Mouse (Mus musculus) small intestine, adult 2 months (tissue): ENCODE measurements around the gene Stat6. TPM values are rescaled to one million over a fixed set of nuclear protein-coding genes. Genes with fewer than 3 reads are reported as not detected.
A peak's percentile ranks its signal among the peaks of the same experiment; 100 is the strongest.

Experiments used
- H3K27ac ChIP-seq: fragments of 200-500 bp; 2 replicates; pipeline ENCODE4 v1.5.1; 2012; ENCODE audit warnings: low read depth, low read length, control low read depth, inconsistent platforms; ENCODE audit not compliant: insufficient read depth
- H3K27me3 ChIP-seq: fragments of 200-500 bp; 2 replicates; pipeline ENCODE4 v1.6.1; 2012; ENCODE audit warnings: mild to moderate bottlenecking, moderate library complexity, low read length, inconsistent platforms; ENCODE audit not compliant: control insufficient read depth, insufficient read depth
- H3K36me3 ChIP-seq: fragments of 200-500 bp; 2 replicates; pipeline ENCODE4 v1.6.1; 2012; ENCODE audit warnings: mild to moderate bottlenecking, low read length, control low read depth, inconsistent platforms; ENCODE audit not compliant: control insufficient read depth, insufficient read depth
- H3K4me1 ChIP-seq: fragments of 200-500 bp; 2 replicates; pipeline ENCODE4 v1.6.1; 2012; ENCODE audit warnings: low read length, inconsistent platforms, mixed read lengths; ENCODE audit not compliant: control insufficient read depth, insufficient read depth, insufficient read length
- H3K4me3 ChIP-seq: fragments of 200-500 bp; 2 replicates; pipeline ENCODE4 v1.5.1; 2012; ENCODE audit warnings: low read depth, mild to moderate bottlenecking, control low read depth, inconsistent platforms, low read length, moderate library complexity
- CTCF ChIP-seq: fragments of 200-500 bp; IDR thresholded peaks from 2 replicates; pipeline ENCODE4 v1.5.1; 2012; ENCODE audit warnings: low read depth, mild to moderate bottlenecking, control low read depth, inconsistent platforms, low read length, moderate library complexity, mixed read lengths; ENCODE audit not compliant: insufficient replicate concordance, insufficient read length; ENCODE audit errors: extremely low read depth
- POLR2A ChIP-seq: fragments of 200-500 bp; IDR thresholded peaks from 2 replicates; pipeline ENCODE4 v1.6.1; 2012; ENCODE audit warnings: low read depth, mild to moderate bottlenecking, control low read depth, inconsistent platforms, low read length, moderate library complexity
- WGBS: fragments of 180-500 bp; shearing (Covaris S2); methylation state at CpG from one replicate; pipeline ENCODE4 v1.1.7; 2018; 5-methylcytosine and 5-hydroxymethylcytosine counted together
- polyA plus RNA-seq: library from polyadenylated mRNA; depleted of rRNA; stranded (reverse); fragments of >200 nt; gene quantifications from 2 replicates; pipeline ENCODE4 v1.2.3, GENCODE M21; 2012

Stat6 gene
- polyA plus RNA-seq, 1 experiment = 101 TPM

GRCm38 (mm10) chr10:127615591-127615990 lies 27.2 kb upstream of the Stat6 start:
- TF ChIP-seq CTCF (no peak), POLR2A (no peak)

GRCm38 (mm10) chr10:127616261-127616679 lies 26.5 kb upstream of the Stat6 start:
- Histone ChIP-seq H3K36me3 (peaks cover 6% of the 10 kb centered on the region), H3K27ac (peak overlapping the region; percentile 3; the same call in 1 of the 2 replicates), H3K27me3 (no peaks in the 10 kb centered on the region), H3K4me1 (peaks cover 40% of the 10 kb centered on the region), H3K4me3 (no peak overlapping the region)
- TF ChIP-seq CTCF (no peak), POLR2A (no peak)
- 80% methylated on average over 7 of the region's 7 CpGs for WGBS

More at GRCm38 (mm10) chr10:127615591-127615990, 27.2 kb upstream of the Stat6 start:
- Histone ChIP-seq H3K4me3 (no peak overlapping the region), H3K27me3 (no peaks in the 10 kb centered on the region), H3K36me3 (peaks cover 9% of the 10 kb centered on the region), H3K27ac (no peak overlapping the region), H3K4me1 (peaks cover 41% of the 10 kb centered on the region)
- 35% methylated on average over 3 of the region's 3 CpGs for WGBS

- Histone ChIP-seq H3K27me3 (no peaks in the 10 kb centered on the region), H3K4me3 (no peak overlapping the region), H3K36me3 (0 out of 2 replicates have a peak, but pooled peaks cover 2% of the 10 kb centered on the region), H3K27ac (no peak overlapping the region), H3K4me1 (peaks cover 32% of the 10 kb centered on the region)
- WGBS = 52% methylated on average over 4 of the region's 4 CpGs
- TF ChIP-seq CTCF (no peak), POLR2A (no peak)
These were observed 25.5 kb upstream of the Stat6 start for GRCm38 (mm10) chr10:127617294-127617693.

- Histone ChIP-seq H3K4me3 (no peak overlapping the region), H3K27ac (peak overlapping the region; percentile 69; the same call in 1 of the 2 replicates)
These were observed 24.6 kb upstream of the Stat6 start for GRCm38 (mm10) chr10:127618173-127618572.

GRCm38 (mm10) chr10:127619119-127619721 lies 23.6 kb upstream of the Stat6 start:
- Histone ChIP-seq H3K36me3 (no peaks in the 10 kb centered on the region), H3K27me3 (no peaks in the 10 kb centered on the region), H3K4me3 (peak overlapping the region; percentile 75), H3K27ac (peak overlapping the region; percentile 69), H3K4me1 (peaks cover 23% of the 10 kb centered on the region)
- no peak for TF ChIP-seq CTCF
- no peak for TF ChIP-seq POLR2A
- 18% methylated on average over 8 of the region's 8 CpGs for WGBS

More at GRCm38 (mm10) chr10:127618173-127618572, 24.6 kb upstream of the Stat6 start:
- Histone ChIP-seq H3K27me3 (no peaks in the 10 kb centered on the region), H3K4me1 (peaks cover 23% of the 10 kb centered on the region), H3K36me3 (0 out of 2 replicates have a peak, but pooled peaks cover 2% of the 10 kb centered on the region)
- TF ChIP-seq POLR2A = no peak
- TF ChIP-seq CTCF = no peak
- WGBS = 30% methylated on average over 6 of the region's 6 CpGs

- 15% methylated on average over 12 of the region's 12 CpGs for WGBS
These were observed 22.8 kb upstream of the Stat6 start for GRCm38 (mm10) chr10:127619941-127620405.

GRCm38 (mm10) chr10:127620406-127621190 lies 22.2 kb upstream of the Stat6 start, which contains the start of gene Lrp1:
TSS of gene Lrp1 (minus strand) at chr10:127621148.
- H3K36me3 ChIP-seq = no peaks in the 10 kb centered on the region
- H3K4me1 ChIP-seq = peaks cover 20% of the 10 kb centered on the region
- peak within 1 kb of the TSS; percentile 96 for H3K27ac ChIP-seq
- 5% methylated on average over 30 of the region's 32 CpGs for WGBS
- no peaks in the 10 kb centered on the region for H3K27me3 ChIP-seq
- no peak for TF ChIP-seq CTCF
- no peak for TF ChIP-seq POLR2A
- peak within 1 kb of the TSS; percentile 75 for H3K4me3 ChIP-seq

More at GRCm38 (mm10) chr10:127619941-127620405, 22.8 kb upstream of the Stat6 start:
- Histone ChIP-seq H3K36me3 (no peaks in the 10 kb centered on the region), H3K4me3 (peak overlapping the region; percentile 75), H3K4me1 (peaks cover 23% of the 10 kb centered on the region), H3K27ac (peak overlapping the region; percentile 69), H3K27me3 (no peaks in the 10 kb centered on the region)
- no peak; the same call in 1 of the 2 replicates for TF ChIP-seq POLR2A
- no peak for TF ChIP-seq CTCF
